Mouse (Mus musculus): Measurements from ENCODE around the gene Ganab. TPM values are rescaled to one million over a fixed set of nuclear protein-coding genes. Genes with fewer than 3 reads are reported as not detected.
"Not testable (repeated sequence)": the region's sequence is repeated elsewhere in the genome, so short reads cannot be mapped to it uniquely, and the experiment has no call there.

Ganab gene
- polyA plus RNA-seq, 1 experiment from 2014 or later = 99.2 TPM

GRCm38 (mm10) chr19:8883616-8884015 lies 14.3 kb upstream of the Ganab start, which contains the start of the genes Lbhd1 and Gm49403:
TSS of gene Lbhd1 (plus strand) at chr19:8883732.
TSS of gene Gm49403 (plus strand) at chr19:8883930.
- 75% methylated on average over 3 of the region's 3 CpGs for WGBS

DNA sequence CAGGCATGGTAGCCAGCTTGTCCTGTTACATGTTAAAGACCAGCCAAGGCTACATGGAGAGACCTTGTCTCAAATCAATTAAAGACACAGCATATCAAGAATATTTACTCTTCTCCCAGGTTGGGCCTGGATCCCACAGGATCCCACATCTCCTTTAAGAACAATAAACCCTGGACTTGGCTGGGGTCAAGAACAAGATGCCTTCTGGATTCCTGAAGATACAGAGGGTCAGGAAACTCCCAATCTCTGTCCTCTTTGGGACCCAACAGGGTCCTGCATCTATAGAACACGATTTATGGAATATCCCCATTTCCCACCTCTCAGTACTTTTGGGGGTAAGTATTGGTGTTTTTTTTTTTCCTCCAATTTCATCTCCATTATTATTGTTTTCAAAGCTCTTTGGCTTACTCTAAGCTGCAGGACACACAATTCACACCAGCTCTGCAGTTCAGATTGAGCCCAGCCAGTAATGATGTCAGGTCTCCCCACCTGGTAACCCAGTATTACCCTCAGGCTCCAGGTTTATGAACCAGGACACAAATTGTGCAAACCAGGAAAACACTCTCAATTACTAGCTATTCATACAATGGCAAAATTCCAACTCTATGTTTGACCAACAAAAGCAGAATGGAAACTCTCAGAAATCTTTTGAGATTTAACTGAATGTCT lies 10.8 kb upstream of the Ganab start:
- WGBS = 50% methylated on average over 1 of the region's 1 CpGs
- Histone ChIP-seq H3K9me3 (ENCODE audit: control insufficient read depth, low read length) (no peaks in the 10 kb centered on the region), H3K36me3 (ENCODE audit: control insufficient read depth, insufficient read depth, low read length) (peaks cover 14% of the 10 kb centered on the region), H3K4me1 (ENCODE audit: control insufficient read depth, insufficient read depth, low read length) (peaks cover 7% of the 10 kb centered on the region), H3K4me2 (ENCODE audit: low read depth, low read length) (peak overlapping the region; percentile 82), H3K4me3 (ENCODE audit: low read depth, low read length) (peak overlapping the region; percentile 70), H3K9ac (ENCODE audit: low read depth, low read length) (no peak overlapping the region), H3K27ac (replicated peaks; ENCODE audit: low read depth, low read length) (peak overlapping the region; percentile 75; the same call in 1 of the 2 replicates), H3K27me3 (replicated peaks; ENCODE audit: control insufficient read depth, insufficient read depth, low read length) (no peaks in the 10 kb centered on the region)
- DNase-seq (ENCODE audit: low spot score) (peak; percentile 19), ATAC-seq (ENCODE audit: low read depth) (no peak)

More at GRCm38 (mm10) chr19:8883616-8884015, 14.3 kb upstream of the Ganab start, which contains the start of the genes Lbhd1 and Gm49403:
- Histone ChIP-seq H3K4me3 (ENCODE audit: low read depth, low read length) (no peak within 1 kb of the TSS), H3K27me3 (replicated peaks; ENCODE audit: control insufficient read depth, insufficient read depth, low read length) (no peaks in the 10 kb centered on the region), H3K4me2 (ENCODE audit: low read depth, low read length) (no peak within 1 kb of the TSS), H3K27ac (replicated peaks; ENCODE audit: low read depth, low read length) (no peak within 1 kb of the TSS), H3K4me1 (ENCODE audit: control insufficient read depth, insufficient read depth, low read length) (peaks cover 14% of the 10 kb centered on the region), H3K9ac (ENCODE audit: low read depth, low read length) (no peak within 1 kb of the TSS), H3K36me3 (ENCODE audit: control insufficient read depth, insufficient read depth, low read length) (no peaks in the 10 kb centered on the region), H3K9me3 (ENCODE audit: control insufficient read depth, low read length) (no peaks in the 10 kb centered on the region)
- no peak for DNase-seq (ENCODE audit: low spot score)
- no peak for ATAC-seq (ENCODE audit: low read depth)

DNA sequence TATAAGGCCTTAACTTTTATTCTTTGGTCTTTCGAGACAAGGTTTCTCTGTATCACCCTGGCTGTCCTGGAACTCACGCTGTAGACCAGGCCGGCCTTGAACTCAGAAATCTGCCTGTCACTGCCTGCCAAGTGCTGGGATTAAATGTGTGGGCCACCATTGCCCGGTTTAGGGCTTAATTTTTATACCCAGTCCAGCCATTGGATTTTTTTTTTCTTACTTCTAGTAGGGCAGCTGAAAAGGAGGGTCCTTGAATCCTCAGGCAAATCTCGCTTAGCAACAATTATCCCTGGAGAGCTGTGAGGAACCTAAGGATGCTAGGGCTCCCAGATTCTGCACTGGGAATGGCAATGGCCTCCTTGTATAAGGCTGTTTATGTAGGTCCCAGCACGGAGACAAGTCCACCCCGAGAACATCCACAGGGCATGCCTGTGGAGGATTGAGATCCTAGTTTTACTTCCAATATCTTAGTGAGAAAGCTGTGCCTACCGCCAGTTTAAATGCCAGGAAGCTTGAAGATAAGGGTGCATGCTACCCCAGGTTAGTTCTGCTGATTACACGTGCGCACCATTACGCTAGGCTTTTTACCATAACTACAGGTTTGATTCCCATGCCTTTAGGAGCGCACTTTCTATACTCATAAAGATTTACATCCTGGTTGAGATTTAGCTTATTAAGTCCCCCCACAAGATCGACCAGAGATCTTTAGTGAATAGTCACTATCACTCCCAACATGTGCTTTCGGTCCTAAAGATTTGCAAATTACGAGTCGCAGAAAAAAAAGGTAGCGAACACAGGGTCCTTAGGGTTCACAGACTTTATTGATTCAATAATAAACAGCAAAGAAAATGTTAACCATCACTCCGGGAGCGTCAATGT lies 10.0 kb upstream of the Ganab start:
- H3K27ac ChIP-seq (replicated peaks; ENCODE audit: low read depth, low read length) = peak overlapping the region; percentile 75
- H3K4me3 ChIP-seq (ENCODE audit: low read depth, low read length) = peak overlapping the region; percentile 70
- ATAC-seq (ENCODE audit: low read depth) = no peak
- WGBS = 16% methylated on average over 19 of the region's 19 CpGs
- peaks cover 7% of the 10 kb centered on the region for H3K4me1 ChIP-seq (ENCODE audit: control insufficient read depth, insufficient read depth, low read length)
- H3K27me3 ChIP-seq (replicated peaks; ENCODE audit: control insufficient read depth, insufficient read depth, low read length) = no peaks in the 10 kb centered on the region
- H3K9me3 ChIP-seq (ENCODE audit: control insufficient read depth, low read length) = no peaks in the 10 kb centered on the region
- H3K4me2 ChIP-seq (ENCODE audit: low read depth, low read length) = peak overlapping the region; percentile 82
- DNase-seq (ENCODE audit: low spot score) = peak; percentile 8
- H3K36me3 ChIP-seq (ENCODE audit: control insufficient read depth, insufficient read depth, low read length) = peaks cover 14% of the 10 kb centered on the region
- peak overlapping the region; percentile 92 for H3K9ac ChIP-seq (ENCODE audit: low read depth, low read length)

GRCm38 (mm10) chr19:8888511-8889385 lies 9.1 kb upstream of the Ganab start, which contains the start of the genes 1810009A15Rik and Gm49416:
TSS of gene 1810009A15Rik (plus strand) at chr19:8888853.
TSS of gene Gm49416 (plus strand) at chr19:8888926.
- under 1% methylated on average over 58 of the region's 58 CpGs for WGBS
- Histone ChIP-seq H3K4me1 (ENCODE audit: control insufficient read depth, insufficient read depth, low read length) (peaks cover 7% of the 10 kb centered on the region), H3K9me3 (ENCODE audit: control insufficient read depth, low read length) (no peaks in the 10 kb centered on the region), H3K4me2 (ENCODE audit: low read depth, low read length) (peak within 1 kb of the TSS; percentile 82), H3K4me3 (ENCODE audit: low read depth, low read length) (peak within 1 kb of the TSS; percentile 70), H3K36me3 (ENCODE audit: control insufficient read depth, insufficient read depth, low read length) (peaks cover 14% of the 10 kb centered on the region), H3K27ac (replicated peaks; ENCODE audit: low read depth, low read length) (peak within 1 kb of the TSS; percentile 75), H3K9ac (ENCODE audit: low read depth, low read length) (peak within 1 kb of the TSS; percentile 92), H3K27me3 (replicated peaks; ENCODE audit: control insufficient read depth, insufficient read depth, low read length) (no peaks in the 10 kb centered on the region)
- ATAC-seq (ENCODE audit: low read depth) (peak; percentile 95), DNase-seq (ENCODE audit: low spot score) (peak; percentile 99)

DNA sequence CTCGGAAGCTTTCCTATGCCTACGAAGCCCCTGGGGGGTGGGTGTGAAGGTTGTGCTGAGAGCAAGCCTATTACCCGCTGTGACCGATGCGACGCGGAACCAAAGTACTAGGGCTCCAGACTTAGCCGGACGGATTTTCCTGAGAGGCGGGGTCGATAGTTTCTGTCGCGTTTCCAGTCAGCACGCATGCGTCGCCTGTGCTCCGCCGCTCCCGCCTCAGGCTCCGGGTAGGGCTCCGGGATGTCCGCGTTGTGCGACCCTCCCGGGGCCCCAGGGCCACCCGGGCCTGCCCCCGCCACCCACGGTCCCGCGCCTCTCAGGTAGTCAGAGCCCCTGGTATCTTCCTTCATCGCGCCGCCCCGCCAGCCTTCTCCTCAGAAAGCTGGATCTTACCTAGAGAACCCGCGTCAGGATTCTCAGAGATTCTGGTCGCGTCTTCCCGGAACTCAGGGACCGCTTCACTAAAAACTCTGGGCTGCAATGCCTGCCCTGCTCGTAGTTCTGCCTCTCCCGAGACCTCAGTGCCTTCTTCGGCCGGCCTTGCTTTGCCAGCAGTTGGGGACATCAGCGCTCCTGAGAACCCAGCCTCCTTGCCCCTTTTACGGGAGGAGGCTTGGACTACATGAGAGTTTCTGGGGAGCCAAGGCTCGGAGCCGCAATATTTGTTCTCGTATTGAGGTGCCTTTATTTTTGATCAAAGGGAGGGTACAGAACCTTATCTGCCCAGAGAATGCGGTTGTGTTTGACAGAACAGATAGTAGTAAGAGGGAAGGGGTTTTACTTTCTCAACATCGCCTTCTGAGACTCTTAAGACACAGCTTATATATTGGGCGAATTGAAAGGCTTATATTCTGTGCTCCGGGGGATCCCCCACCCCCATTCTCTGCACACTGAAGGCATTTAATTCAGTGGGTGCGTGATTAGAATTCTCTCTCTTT lies 4.8 kb upstream of the Ganab start, which contains the start of gene Ints5:
Gene Ints5 (plus strand): TSS at position 177 of the 938 bp plus-strand sequence.
- Histone ChIP-seq H3K27me3 (replicated peaks; ENCODE audit: control insufficient read depth, insufficient read depth, low read length) (no peaks in the 10 kb centered on the region), H3K27ac (replicated peaks; ENCODE audit: low read depth, low read length) (peak within 1 kb of the TSS; percentile 76), H3K36me3 (ENCODE audit: control insufficient read depth, insufficient read depth, low read length) (peaks cover 31% of the 10 kb centered on the region), H3K4me2 (ENCODE audit: low read depth, low read length) (peak within 1 kb of the TSS; percentile 87), H3K9ac (ENCODE audit: low read depth, low read length) (peak within 1 kb of the TSS; percentile 93), H3K9me3 (ENCODE audit: control insufficient read depth, low read length) (no peaks in the 10 kb centered on the region), H3K4me3 (ENCODE audit: low read depth, low read length) (peak within 1 kb of the TSS; percentile 64), H3K4me1 (ENCODE audit: control insufficient read depth, insufficient read depth, low read length) (peaks cover 7% of the 10 kb centered on the region)
- ATAC-seq (ENCODE audit: low read depth) (peak; percentile 65), DNase-seq (ENCODE audit: low spot score) (peak; percentile 92)
- whole genome bisulfite sequencing = 3% methylated on average over 42 of the region's 54 CpGs

- Histone ChIP-seq H3K4me1 (ENCODE audit: control insufficient read depth, insufficient read depth, low read length) (peaks cover 16% of the 10 kb centered on the region), H3K36me3 (ENCODE audit: control insufficient read depth, insufficient read depth, low read length) (peaks cover 25% of the 10 kb centered on the region), H3K9me3 (ENCODE audit: control insufficient read depth, low read length) (no peaks in the 10 kb centered on the region), H3K4me3 (ENCODE audit: low read depth, low read length) (no peak overlapping the region), H3K4me2 (ENCODE audit: low read depth, low read length) (no peak overlapping the region), H3K27ac (replicated peaks; ENCODE audit: low read depth, low read length) (no peak overlapping the region), H3K9ac (ENCODE audit: low read depth, low read length) (0 out of 2 replicates have a peak overlapping the region, but pooled peaks have one; percentile 15), H3K27me3 (replicated peaks; ENCODE audit: control insufficient read depth, insufficient read depth, low read length) (no peaks in the 10 kb centered on the region)
- ATAC-seq (ENCODE audit: low read depth) = no peak
- WGBS = 87% methylated on average over 9 of the region's 9 CpGs
- DNase-seq (ENCODE audit: low spot score) = no peak
Observed at GRCm38 (mm10) chr19:8895397-8895960, 2.4 kb upstream of the Ganab start.

DNA sequence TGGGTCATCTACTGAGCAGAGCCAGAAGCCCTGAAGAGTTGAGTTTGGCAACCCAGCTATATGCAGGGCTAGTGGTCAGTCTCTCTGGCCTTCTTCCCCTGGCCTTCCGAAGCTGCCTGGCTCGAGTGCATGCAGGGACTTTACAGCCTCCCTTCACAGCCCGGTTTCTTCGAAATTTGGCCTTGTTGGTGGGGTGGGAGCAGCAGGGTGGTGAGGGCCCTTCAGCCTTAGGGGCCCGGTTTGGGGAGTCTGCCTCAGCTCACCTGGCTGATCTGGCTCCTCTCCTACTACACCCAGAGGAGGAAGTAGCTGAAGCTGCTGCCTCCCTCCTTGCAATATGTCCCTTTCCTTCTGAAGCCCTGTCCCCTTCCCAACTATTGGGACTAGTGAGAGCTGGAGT lies 1.6 kb upstream of the Ganab start:
- not testable (repeated sequence) for DNase-seq (ENCODE audit: low spot score); H3K27me3 ChIP-seq (replicated peaks; ENCODE audit: control insufficient read depth, insufficient read depth, low read length); H3K27ac ChIP-seq (replicated peaks; ENCODE audit: low read depth, low read length); H3K9me3 ChIP-seq (ENCODE audit: control insufficient read depth, low read length); H3K4me2 ChIP-seq (ENCODE audit: low read depth, low read length); ATAC-seq (ENCODE audit: low read depth); H3K4me3 ChIP-seq (ENCODE audit: low read depth, low read length)
- 88% methylated on average over 5 of the region's 5 CpGs for WGBS
- H3K4me1 ChIP-seq (ENCODE audit: control insufficient read depth, insufficient read depth, low read length) = peaks cover 16% of the 10 kb centered on the region
- 0 out of 2 replicates have a peak overlapping the region, but pooled peaks have one; percentile 55 for H3K9ac ChIP-seq (ENCODE audit: low read depth, low read length)
- peaks cover 21% of the 10 kb centered on the region for H3K36me3 ChIP-seq (ENCODE audit: control insufficient read depth, insufficient read depth, low read length)

All from embryonic facial prominence, embryonic 14.5 days (tissue).